Mouse (Mus musculus) adrenal gland, adult 2 months (tissue): ENCODE measurements around the gene Olfr1462. TPM values are rescaled to one million over a fixed set of nuclear protein-coding genes. Genes with fewer than 3 reads are reported as not detected.

ENCODE experiments used
- DNase-seq: peaks from one replicate; pipeline ENCODE4 v3.0.0; 2021
- long read RNA-seq: library from polyadenylated mRNA; stranded (forward); transcript quantifications from one replicate; pipeline ENCODE4 v2.0.0, GENCODE M21; 2021
- polyA plus RNA-seq: library from polyadenylated mRNA; depleted of rRNA; stranded (reverse); fragments of >200 nt; gene quantifications from 2 replicates; pipeline ENCODE4 v1.2.3, GENCODE M21; 2012; rRNA removed
- total RNA-seq, 2 experiments: library from RNA; stranded (reverse); gene quantifications; 2 replicates each; pipeline ENCODE4 v1.2.3; 2021

Olfr1462 gene
- total RNA-seq: not detected
- not detected in 2 replicates for polyA plus RNA-seq
- long read RNA-seq: 0 reads

DNA sequence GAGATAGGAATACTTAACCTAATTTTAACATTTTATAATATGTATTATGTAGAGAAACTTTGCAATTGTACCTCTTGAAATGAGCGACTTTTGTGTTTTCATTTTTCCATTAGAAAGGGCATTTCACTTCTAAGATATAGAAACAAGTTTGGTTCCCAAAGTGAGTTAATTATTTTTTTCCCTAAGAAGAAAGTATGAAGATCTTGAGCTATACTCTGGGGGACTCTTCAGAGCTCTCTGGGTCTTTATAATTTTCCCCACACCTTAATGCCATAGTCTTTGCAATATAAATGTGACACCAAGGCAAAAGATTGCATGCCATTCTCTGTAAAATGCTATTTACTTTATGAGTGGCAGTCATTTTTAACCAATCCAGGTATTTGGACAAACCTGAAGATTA, at the start of gene Olfr1462:
TSS of gene Olfr1462 (plus strand) at position 301 of the 400 bp plus-strand sequence.
- no peak for DNase-seq

DNA sequence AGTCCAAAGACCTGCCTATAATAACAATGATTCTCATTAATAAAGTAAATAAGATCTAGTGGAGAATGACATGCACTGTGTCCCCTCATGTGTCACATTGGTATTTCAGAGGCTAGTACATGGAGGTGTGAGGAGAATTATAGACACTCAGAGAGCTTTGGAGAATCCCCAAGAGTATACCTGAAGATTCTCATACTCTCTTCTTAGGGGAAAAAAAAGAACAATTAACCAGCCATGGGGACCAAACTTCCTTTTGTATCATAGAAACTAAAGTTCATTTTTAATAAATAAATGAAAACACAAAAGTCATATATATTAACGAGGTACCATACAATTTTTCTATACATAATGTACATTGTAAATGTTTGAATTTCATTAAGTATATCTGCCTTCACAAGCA, 36.1 kb upstream of the Olfr1462 start, which contains the start of gene Olfr1459:
TSS of gene Olfr1459 (minus strand) at position 101 of the 400 bp plus-strand sequence.
- DNase-seq: no peak

DNA sequence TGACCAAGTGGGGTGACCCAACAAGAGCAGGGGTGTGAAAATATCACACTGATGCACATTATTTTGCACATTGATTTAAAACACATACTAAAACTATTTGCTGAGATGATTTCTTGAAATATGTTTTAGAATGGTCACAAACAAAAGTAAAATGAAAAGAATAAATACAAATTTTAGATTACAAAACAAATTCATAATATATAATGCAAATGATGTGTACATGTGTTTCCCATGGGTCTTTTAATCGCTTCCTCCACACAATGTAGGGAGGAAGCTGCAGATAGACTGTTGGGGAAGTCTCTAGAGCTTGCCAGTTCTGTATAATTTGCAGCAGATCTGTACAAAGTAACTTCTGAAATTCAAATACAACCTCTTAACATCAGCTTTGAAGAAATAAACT, 22.8 kb upstream of the Olfr1462 start, which contains the start of gene Olfr1461:
TSS of gene Olfr1461 (plus strand) at position 301 of the 400 bp plus-strand sequence.
- DNase-seq: no peak

DNA sequence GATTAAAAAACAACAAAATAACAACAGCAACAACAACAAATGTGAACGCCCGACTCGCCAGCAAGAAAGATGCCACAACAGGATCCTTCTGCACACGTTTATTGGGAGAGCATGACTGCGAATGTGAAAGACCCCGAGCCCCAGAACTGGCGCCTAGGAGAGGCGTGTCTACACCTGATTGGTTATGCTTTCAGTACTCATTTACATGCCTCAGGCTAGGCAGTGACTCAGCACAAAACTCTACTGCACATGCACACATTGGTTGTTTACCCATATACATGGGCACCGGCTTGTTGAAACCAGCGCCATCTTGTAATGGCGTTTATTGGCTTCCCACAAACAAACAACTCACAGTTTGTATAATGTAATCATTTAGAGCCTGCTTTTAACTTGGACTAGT, 36.1 kb downstream of the Olfr1462 start:
- no peak for DNase-seq

DNA sequence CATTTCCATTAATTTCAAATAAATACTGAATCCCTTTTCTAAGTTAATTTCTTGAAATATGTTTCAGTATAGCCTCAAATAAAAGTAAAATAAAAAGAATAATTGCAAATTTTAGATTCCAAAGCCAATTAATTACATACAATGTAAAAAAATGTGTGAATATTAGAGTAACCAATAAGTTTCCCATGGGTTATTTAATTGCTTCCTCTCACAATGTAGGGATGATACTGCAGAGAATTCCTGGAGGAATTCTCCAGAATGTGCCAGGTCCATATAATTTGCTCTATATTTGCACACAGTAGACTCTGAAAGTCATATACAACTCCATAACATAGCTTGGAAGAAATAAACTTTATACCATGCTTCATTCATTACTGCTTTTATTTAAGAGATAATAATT, 45.5 kb downstream of the Olfr1462 start, which contains the start of gene Olfr1463:
TSS of gene Olfr1463 (plus strand) at position 301 of the 400 bp plus-strand sequence.
- DNase-seq: no peak

Other genes starting within 250 kb of the Olfr1462 start
- not detected for gene Olfr1450, start 235.5 kb upstream of the Olfr1462 start, total RNA-seq
- gene Olfr1450, start 235.5 kb upstream of the Olfr1462 start, polyA plus RNA-seq: not detected in 2 replicates
- gene Olfr1451, start 190.7 kb upstream of the Olfr1462 start, total RNA-seq: not detected
- gene Olfr1451, start 190.7 kb upstream of the Olfr1462 start, polyA plus RNA-seq: not detected in 2 replicates
- gene Olfr1453, start 157.4 kb upstream of the Olfr1462 start, total RNA-seq: not detected
- gene Olfr1453, start 157.4 kb upstream of the Olfr1462 start, polyA plus RNA-seq: not detected in 2 replicates
- gene Olfr1454, start 125.1 kb upstream of the Olfr1462 start, total RNA-seq: not detected
- gene Olfr1454, start 125.1 kb upstream of the Olfr1462 start, polyA plus RNA-seq: not detected in 2 replicates
- gene Olfr1457, start 87.8 kb upstream of the Olfr1462 start, total RNA-seq: not detected
- not detected in 2 replicates for gene Olfr1457, start 87.8 kb upstream of the Olfr1462 start, polyA plus RNA-seq
- not detected for gene Olfr1458, start 79.0 kb upstream of the Olfr1462 start, total RNA-seq
- gene Olfr1458, start 79.0 kb upstream of the Olfr1462 start, polyA plus RNA-seq: not detected in 2 replicates
- under 1 TPM; 0.03 to 0.06 TPM for gene Olfr1459, start 36.2 kb upstream of the Olfr1462 start, total RNA-seq
- not detected in 2 replicates for gene Olfr1459, start 36.2 kb upstream of the Olfr1462 start, polyA plus RNA-seq
- gene Olfr1461, start 22.7 kb upstream of the Olfr1462 start, total RNA-seq: not detected
- gene Olfr1461, start 22.7 kb upstream of the Olfr1462 start, polyA plus RNA-seq: not detected in 2 replicates
- gene Olfr1463, start 45.6 kb downstream of the Olfr1462 start, total RNA-seq: not detected
- gene Olfr1463, start 45.6 kb downstream of the Olfr1462 start, polyA plus RNA-seq: not detected in 2 replicates
- gene Olfr1465, start 129.8 kb downstream of the Olfr1462 start, total RNA-seq: not detected
- not detected in 2 replicates for gene Olfr1465, start 129.8 kb downstream of the Olfr1462 start, polyA plus RNA-seq
- not detected for gene Olfr1466, start 153.1 kb downstream of the Olfr1462 start, total RNA-seq
- gene Olfr1466, start 153.1 kb downstream of the Olfr1462 start, polyA plus RNA-seq: not detected in 2 replicates
- not detected for gene Olfr1467, start 176.5 kb downstream of the Olfr1462 start, total RNA-seq
- gene Olfr1467, start 176.5 kb downstream of the Olfr1462 start, polyA plus RNA-seq: not detected in 2 replicates
- gene Olfr1469, start 222.1 kb downstream of the Olfr1462 start, total RNA-seq: not detected
- gene Olfr1469, start 222.1 kb downstream of the Olfr1462 start, polyA plus RNA-seq: not detected in 2 replicates